24 mouse cellular contexts compared by ENCODE assay signal in the genomic region with DNA sequence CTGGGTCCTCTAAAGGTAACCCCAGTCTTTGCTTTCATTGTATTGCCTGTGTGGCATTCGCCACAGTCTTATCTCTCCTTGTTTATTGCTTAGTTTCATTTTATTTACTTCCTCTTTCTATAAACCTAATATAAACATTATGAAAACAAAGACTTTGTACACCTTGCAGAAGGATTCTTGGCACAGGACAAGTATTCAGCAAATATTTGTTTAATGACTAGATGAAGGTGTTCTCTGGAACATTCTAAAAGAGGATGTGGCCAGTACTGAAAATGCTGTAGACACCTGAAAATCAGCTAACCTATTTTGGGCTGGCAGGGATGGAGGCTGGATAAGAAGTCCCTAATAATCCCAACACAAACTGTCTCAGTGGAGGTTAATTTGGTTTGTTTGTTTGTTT. TPM values are rescaled to one million over a fixed set of nuclear protein-coding genes. Genes with fewer than 3 reads are reported as not detected.
A peak's percentile ranks its signal among the peaks of the same experiment; 100 is the strongest.
DNase-seq lines count a peak whose midpoint lies in the region; ATAC-seq and TF ChIP-seq lines count a peak whose summit lies in the region.
"Had no signal": no experiment of that assay in that cellular context is flagged by ENCODE, and none has a peak within 500 bp of the region (broad histone marks: within the 10 kb centered on the region; RNA-seq: fewer than 3 reads in every experiment).

No protein-coding gene starts in this region.

- H3K27me3 ChIP-seq in liver, adult 2 months (ENCODE audit: control insufficient read depth, insufficient read depth, low read length) = no peaks in the 10 kb centered on the region
- H3K27me3 ChIP-seq in liver, embryonic 11.5 days (replicated peaks; ENCODE audit: control insufficient read depth, insufficient read depth, low read length) = no peaks in the 10 kb centered on the region
- no peaks in the 10 kb centered on the region for H3K27me3 ChIP-seq in lung, postnatal 0 days (replicated peaks; ENCODE audit: insufficient read depth, low read length)
- no peaks in the 10 kb centered on the region for H3K27me3 ChIP-seq in stomach, embryonic 16.5 days (ENCODE audit: control insufficient read depth, insufficient read depth, low read length)
- H3K27me3 ChIP-seq: embryonic facial prominence, embryonic 12.5 days; forebrain, embryonic 15.5 days; heart, embryonic 13.5 days; hindbrain, embryonic 15.5 days had no signal

- TF ChIP-seq POLR2A in liver, adult 2 months (IDR thresholded peaks at IDR 0.05; ENCODE audit: extremely low read depth, insufficient read depth, low read length) = no peak

- 21% methylated on average over 1 of the region's 1 CpGs for WGBS in liver, adult 2 months
- WGBS in liver, embryonic 11.5 days = 61% methylated on average over 1 of the region's 1 CpGs
- 32% methylated on average over 1 of the region's 1 CpGs for WGBS in lung, postnatal 0 days
- WGBS in stomach, embryonic 16.5 days = 48% methylated on average over 1 of the region's 1 CpGs

- peak; percentile 93 for DNase-seq in liver, adult 2 months (ENCODE audit: extremely low read depth, low read depth, low spot score)
- no peak for DNase-seq in liver, embryonic 11.5 days (ENCODE audit: low spot score)
- DNase-seq in lung, postnatal 0 days (ENCODE audit: low spot score) = peak; percentile 84
- DNase-seq in lung, postnatal 4 days = no peak
- DNase-seq in lung, postnatal 36 days = peak; percentile 51
- no peak for DNase-seq in embryo, embryonic 11 days
- DNase-seq: adrenal gland, postnatal 10 days; cerebellum, adult 11 months; cerebellum, adult 8-10 months; cerebellum, postnatal 14 days; gastrocnemius, postnatal 14 days; heart, adult 2 months; heart, postnatal 36 days had no signal

- no peak overlapping the region for H3K9ac ChIP-seq in liver, adult 2 months (ENCODE audit: low read depth, low read length)
- H3K9ac ChIP-seq in liver, embryonic 11.5 days (ENCODE audit: low read depth, low read length) = no peak overlapping the region
- H3K9ac ChIP-seq in lung, postnatal 0 days (replicated peaks; ENCODE audit: low read depth) = no peak overlapping the region
- H3K9ac ChIP-seq in stomach, embryonic 16.5 days (ENCODE audit: low read length) = no peak overlapping the region
- H3K9ac ChIP-seq: embryonic facial prominence, embryonic 12.5 days; forebrain, embryonic 15.5 days; heart, embryonic 13.5 days; hindbrain, embryonic 15.5 days had no signal

- H3K4me1 ChIP-seq in liver, adult 2 months (ENCODE audit: control insufficient read depth, insufficient read depth, low read length) = peaks cover 25% of the 10 kb centered on the region
- H3K4me1 ChIP-seq in liver, embryonic 11.5 days (replicated peaks; ENCODE audit: control insufficient read depth, insufficient read depth, low read length) = peaks cover 4% of the 10 kb centered on the region; the same call in 1 of the 2 replicates
- peaks cover 4% of the 10 kb centered on the region for H3K4me1 ChIP-seq in lung, postnatal 0 days (ENCODE audit: insufficient read depth, low read depth, low read length)
- H3K4me1 ChIP-seq in stomach, embryonic 16.5 days (ENCODE audit: control insufficient read depth, insufficient read depth, low read length) = no peaks in the 10 kb centered on the region
- H3K4me1 ChIP-seq: embryonic facial prominence, embryonic 12.5 days; forebrain, embryonic 15.5 days; hindbrain, embryonic 15.5 days had no signal

- no peak overlapping the region for H3K4me3 ChIP-seq in liver, adult 2 months (ENCODE audit: insufficient read depth, low read depth, low read length)
- H3K4me3 ChIP-seq in liver, embryonic 11.5 days (ENCODE audit: low read depth, low read length) = no peak overlapping the region
- no peak overlapping the region for H3K4me3 ChIP-seq in lung, postnatal 0 days (ENCODE audit: low read depth, low read length)
- no peak overlapping the region for H3K4me3 ChIP-seq in stomach, embryonic 16.5 days (replicated peaks; ENCODE audit: low read length)
- H3K4me3 ChIP-seq: embryonic facial prominence, embryonic 12.5 days; forebrain, embryonic 15.5 days; heart, adult 2 months; heart, embryonic 13.5 days; hindbrain, embryonic 15.5 days had no signal

- no peaks in the 10 kb centered on the region for H3K9me3 ChIP-seq in liver, embryonic 11.5 days (ENCODE audit: control insufficient read depth, low read length)
- no peaks in the 10 kb centered on the region for H3K9me3 ChIP-seq in lung, postnatal 0 days (ENCODE audit: low read length)
- no peaks in the 10 kb centered on the region for H3K9me3 ChIP-seq in stomach, embryonic 16.5 days (replicated peaks; ENCODE audit: control insufficient read depth, low read length)
- H3K9me3 ChIP-seq: embryonic facial prominence, embryonic 12.5 days; forebrain, embryonic 15.5 days; heart, embryonic 13.5 days; hindbrain, embryonic 15.5 days had no signal

- no peak overlapping the region for H3K4me2 ChIP-seq in liver, embryonic 11.5 days
- H3K4me2 ChIP-seq in lung, postnatal 0 days (replicated peaks; ENCODE audit: low read depth, low read length) = no peak overlapping the region
- no peak overlapping the region for H3K4me2 ChIP-seq in stomach, embryonic 16.5 days (ENCODE audit: low read depth, low read length)
- H3K4me2 ChIP-seq: embryonic facial prominence, embryonic 12.5 days; forebrain, embryonic 15.5 days; heart, embryonic 13.5 days; hindbrain, embryonic 15.5 days had no signal

- peak overlapping the region; percentile 96 for H3K27ac ChIP-seq in liver, adult 2 months (replicated peaks; ENCODE audit: insufficient read depth, low read depth, low read length)
- no peak overlapping the region for H3K27ac ChIP-seq in liver, embryonic 11.5 days (ENCODE audit: low read depth, low read length)
- peak overlapping the region; percentile 92 for H3K27ac ChIP-seq in lung, postnatal 0 days (ENCODE audit: low read length)
- H3K27ac ChIP-seq in stomach, embryonic 16.5 days (ENCODE audit: low read length) = peak overlapping the region; percentile 41; the same call in 1 of the 2 replicates
- H3K27ac ChIP-seq: embryonic facial prominence, embryonic 12.5 days; forebrain, embryonic 15.5 days; heart, adult 2 months; heart, embryonic 13.5 days; hindbrain, embryonic 15.5 days had no signal

- no peaks in the 10 kb centered on the region for H3K36me3 ChIP-seq in liver, adult 2 months (ENCODE audit: control insufficient read depth, insufficient read depth, low read length)
- H3K36me3 ChIP-seq in liver, embryonic 11.5 days (ENCODE audit: control insufficient read depth, insufficient read depth, low read length) = no peaks in the 10 kb centered on the region
- no peaks in the 10 kb centered on the region for H3K36me3 ChIP-seq in lung, postnatal 0 days (ENCODE audit: insufficient read depth, low read length)
- H3K36me3 ChIP-seq in stomach, embryonic 16.5 days (ENCODE audit: control insufficient read depth, insufficient read depth, low read length) = no peaks in the 10 kb centered on the region
- H3K36me3 ChIP-seq: embryonic facial prominence, embryonic 12.5 days; forebrain, embryonic 15.5 days; heart, embryonic 13.5 days; hindbrain, embryonic 15.5 days had no signal

- TF ChIP-seq EP300 in lung, postnatal 0 days (IDR thresholded peaks at IDR 0.05) = peak; percentile 96

- TF ChIP-seq CTCF in liver, adult 2 months (IDR thresholded peaks at IDR 0.05; ENCODE audit: low read depth, low read length) = no peak
- TF ChIP-seq CTCF in lung, postnatal 0 days (IDR thresholded peaks at IDR 0.05) = no peak

- ATAC-seq in liver, embryonic 11.5 days (replicated peaks; ENCODE audit: low FRiP score) = no peak
- ATAC-seq in lung, postnatal 0 days = no peak
- no peak for ATAC-seq in stomach, embryonic 16.5 days (ENCODE audit: insufficient read depth, low FRiP score)
- ATAC-seq: forebrain, embryonic 15.5 days had no signal

- no peaks in the 10 kb centered on the region for H3K79me2 ChIP-seq in liver, adult 2 months (ENCODE audit: control insufficient read depth, insufficient read depth, low read length)

RNA-seq across cellular contexts. Expression of a gene that starts 29.8 kb away (rescaled TPM):
- 0.65 and 0.74 TPM in 2 replicates for total RNA-seq in liver, adult 2 months (2014; rRNA removed)
- polyA plus RNA-seq in liver, adult 2 months (2012; rRNA removed) = 0.18 and 0.25 TPM in 2 replicates
- 7.1 and 7.9 TPM in 2 replicates for polyA plus RNA-seq in liver, embryonic 11.5 days (2014; fragmentation: Nextera tagmentation; extraction: Ambion mirVana)
- polyA plus RNA-seq in lung, postnatal 0 days (2015; fragmentation: Nextera tagmentation; extraction: Ambion mirVana) = 53.1 and 60.9 TPM in 2 replicates
- polyA plus RNA-seq in stomach, embryonic 16.5 days (2015; fragmentation: Nextera tagmentation; extraction: Ambion mirVana) = 44.2 and 52.0 TPM in 2 replicates

RNA-seq across cellular contexts. Expression of a gene that starts 32.5 kb away (rescaled TPM):
- 17.8 and 19.5 TPM in 2 replicates for total RNA-seq in liver, adult 2 months (2014; rRNA removed)
- 5.3 and 8.5 TPM in 2 replicates for polyA plus RNA-seq in liver, adult 2 months (2012; rRNA removed)
- 4.9 and 6.1 TPM in 2 replicates for polyA plus RNA-seq in liver, embryonic 11.5 days (2014; fragmentation: Nextera tagmentation; extraction: Ambion mirVana)
- polyA plus RNA-seq in lung, postnatal 0 days (2015; fragmentation: Nextera tagmentation; extraction: Ambion mirVana) = 12.8 and 13.5 TPM in 2 replicates
- polyA plus RNA-seq in stomach, embryonic 16.5 days (2015; fragmentation: Nextera tagmentation; extraction: Ambion mirVana) = 11.3 and 11.6 TPM in 2 replicates

RNA-seq across cellular contexts. Expression of a gene that starts 39.1 kb away (rescaled TPM):
- total RNA-seq in liver, adult 2 months (2014; rRNA removed) = 0.13 and 0.55 TPM in 2 replicates
- polyA plus RNA-seq in liver, adult 2 months (2012; rRNA removed) = 0.09 TPM in 1 of 2 replicates, not detected in the other
- not detected in 2 replicates for polyA plus RNA-seq in liver, embryonic 11.5 days (2014; fragmentation: Nextera tagmentation; extraction: Ambion mirVana)
- 0.06 and 0.27 TPM in 2 replicates for polyA plus RNA-seq in lung, postnatal 0 days (2015; fragmentation: Nextera tagmentation; extraction: Ambion mirVana)
- 0.42 and 0.56 TPM in 2 replicates for polyA plus RNA-seq in stomach, embryonic 16.5 days (2015; fragmentation: Nextera tagmentation; extraction: Ambion mirVana)
- total RNA-seq: adrenal gland, postnatal 4 days; common myeloid progenitor, adult 5-6 weeks; gastrocnemius, postnatal 14 days had no signal
- polyA plus RNA-seq: embryonic facial prominence, embryonic 12.5 days; forebrain, embryonic 11.5 days; forebrain, embryonic 15.5 days; heart, embryonic 13.5 days; hindbrain, embryonic 11.5 days; hindbrain, embryonic 15.5 days had no signal

RNA-seq across cellular contexts. Expression of a gene that starts 44.5 kb away (rescaled TPM):
- 8.9 and 9.0 TPM in 2 replicates for total RNA-seq in liver, adult 2 months (2014; rRNA removed)
- polyA plus RNA-seq in liver, adult 2 months (2012; rRNA removed) = 1.3 and 1.4 TPM in 2 replicates
- 26.5 and 26.6 TPM in 2 replicates for polyA plus RNA-seq in liver, embryonic 11.5 days (2014; fragmentation: Nextera tagmentation; extraction: Ambion mirVana)
- polyA plus RNA-seq in lung, postnatal 0 days (2015; fragmentation: Nextera tagmentation; extraction: Ambion mirVana) = 15.0 and 17.1 TPM in 2 replicates
- 14.9 and 15.8 TPM in 2 replicates for polyA plus RNA-seq in stomach, embryonic 16.5 days (2015; fragmentation: Nextera tagmentation; extraction: Ambion mirVana)

RNA-seq across cellular contexts. Expression of a gene that starts 46.0 kb away (rescaled TPM):
- total RNA-seq in liver, adult 2 months (2014; rRNA removed) = 0.20 TPM in 1 of 2 replicates, not detected in the other
- polyA plus RNA-seq in liver, adult 2 months (2012; rRNA removed) = not detected in 2 replicates
- polyA plus RNA-seq in liver, embryonic 11.5 days (2014; fragmentation: Nextera tagmentation; extraction: Ambion mirVana) = not detected in 2 replicates
- not detected in 2 replicates for polyA plus RNA-seq in lung, postnatal 0 days (2015; fragmentation: Nextera tagmentation; extraction: Ambion mirVana)
- 0.09 TPM in 1 of 2 replicates, not detected in the other for polyA plus RNA-seq in stomach, embryonic 16.5 days (2015; fragmentation: Nextera tagmentation; extraction: Ambion mirVana)
- total RNA-seq: adrenal gland, postnatal 10 days; common myeloid progenitor, adult 5-6 weeks had no signal
- polyA plus RNA-seq: brain, embryonic 14.5 days; embryonic facial prominence, embryonic 12.5 days; forebrain, embryonic 11.5 days; forebrain, embryonic 15.5 days; heart, embryonic 13.5 days; heart, postnatal 0 days; hindbrain, embryonic 11.5 days; hindbrain, embryonic 15.5 days had no signal

Comparison
In these comparisons a context has a peak if more than half of its experiments do, and no peak if none do; other contexts are left out.
1. DNase-seq: peak in liver, adult 2 months (single experiment), lung, postnatal 0 days (single experiment) and lung, postnatal 36 days (single experiment); none in liver, embryonic 11.5 days (single experiment), lung, postnatal 4 days (0 of 2) and embryo, embryonic 11 days (single experiment).